Mouse (Mus musculus): ENCODE measurements at regions not wholly inside any gene's neighbourhood (a gene's known extent, or its start where the extent isn't known, plus 50 kb on each side); places are given as distances from the start of the nearest gene placed in this dataset.
"Not testable (repeated sequence)": the region's sequence is repeated elsewhere in the genome, so short reads cannot be mapped to it uniquely, and the experiment has no call there.

DNA sequence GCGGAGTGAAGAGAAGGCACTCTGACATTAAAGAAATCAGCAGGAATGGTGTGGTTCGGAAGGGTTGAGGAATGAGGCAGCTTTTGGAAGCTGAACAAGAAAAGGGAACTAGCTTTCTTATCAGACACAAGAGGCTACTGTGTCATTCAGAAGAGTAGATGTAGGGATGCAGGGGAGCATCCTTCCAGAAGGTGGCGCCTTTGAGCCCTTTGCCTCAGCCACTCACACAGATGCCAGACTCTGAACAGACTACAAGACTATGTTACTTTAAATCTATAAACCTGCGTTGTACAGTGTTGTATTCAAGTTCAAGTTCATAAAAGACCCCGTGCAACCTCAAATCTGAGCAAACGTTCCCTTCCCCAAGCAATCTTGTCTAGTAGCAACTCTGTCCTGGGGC, 128.9 kb downstream of the Kap start:
- DNase-seq (ENCODE audit: low spot score in 2 of 2), result not testable (repeated sequence)

DNA sequence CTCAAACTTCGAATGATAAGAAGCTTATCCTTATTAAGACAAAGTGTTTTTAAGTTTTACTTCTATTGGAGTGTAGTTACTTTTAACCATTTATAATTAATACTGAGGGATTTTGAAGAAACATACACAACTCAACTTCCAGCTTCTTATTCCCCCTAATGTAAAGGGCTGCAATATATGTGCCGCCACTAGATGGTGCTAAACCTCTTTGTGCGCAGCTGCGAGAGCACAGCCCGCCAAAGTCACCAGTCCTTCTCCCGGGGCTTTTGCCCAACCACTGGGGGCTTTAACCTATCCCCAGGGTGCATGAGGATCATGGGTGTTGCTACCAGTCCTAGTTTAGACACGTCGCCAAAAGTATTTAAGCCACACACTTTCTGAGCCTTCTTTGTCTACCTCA, 146.8 kb downstream of the Kap start:
- peak in 1 of 2 experiments; percentile 6 for DNase-seq (ENCODE audit: low spot score in 2 of 2)

DNA sequence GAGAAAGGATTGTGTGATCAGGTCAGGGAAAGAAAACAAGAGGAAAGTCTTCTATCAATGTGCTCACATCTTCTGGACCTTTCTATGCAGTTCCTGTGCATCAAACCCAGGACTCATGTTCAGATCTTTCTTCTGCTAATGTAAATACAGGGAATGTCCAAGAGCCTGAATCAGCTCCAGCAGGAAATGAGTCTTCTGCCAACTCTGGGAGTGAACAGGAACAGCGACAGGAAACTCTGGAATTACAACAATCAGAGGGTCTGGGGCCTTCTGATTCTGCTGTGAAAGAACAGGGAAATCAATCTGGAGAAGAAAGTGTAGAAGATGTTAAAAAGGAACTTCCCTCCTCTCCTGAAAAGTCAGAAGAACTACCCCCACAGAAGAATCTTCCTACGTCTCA, 151.9 kb downstream of the Kap start:
- no peak for DNase-seq (ENCODE audit: low spot score in 2 of 2)
